Mouse (Mus musculus) stomach, embryonic 14.5 days (tissue): ENCODE results near the gene Tgm6. TPM values are rescaled to one million over a fixed set of nuclear protein-coding genes. Genes with fewer than 3 reads are reported as not detected.

Source experiments
- ATAC-seq: fragments of 200-750 bp; cut with Nextera tagmentation; 2 replicates; pipeline ENCODE4 v1.8.0; 2017; ENCODE audit warnings: low read depth, moderate TSS enrichment; ENCODE audit not compliant: insufficient number of reproducible peaks, insufficient read depth, low FRiP score
- H3K27ac ChIP-seq: fragments of 300-500 bp; sonication (generic); 2 replicates; pipeline ENCODE4 v1.5.1; 2014; ENCODE audit warnings: mild to moderate bottlenecking, low read length, moderate library complexity, mixed read lengths
- H3K27me3 ChIP-seq: fragments of 300-500 bp; sonication (generic); 2 replicates; pipeline ENCODE4 v1.6.1; 2014; ENCODE audit warnings: low read length, control low read depth, mixed read lengths; ENCODE audit not compliant: control insufficient read depth, insufficient read depth
- H3K36me3 ChIP-seq: fragments of 300-500 bp; sonication (generic); 2 replicates; pipeline ENCODE4 v1.6.1; 2014; ENCODE audit warnings: mild to moderate bottlenecking, control low read depth, low read length, moderate library complexity, mixed read lengths; ENCODE audit not compliant: control insufficient read depth, insufficient read depth
- H3K4me1 ChIP-seq: fragments of 300-500 bp; sonication (generic); 2 replicates; pipeline ENCODE4 v1.6.1; 2014; ENCODE audit warnings: low read length, control low read depth, mixed read lengths; ENCODE audit not compliant: control insufficient read depth, insufficient read depth
- H3K4me2 ChIP-seq: fragments of 300-500 bp; sonication (generic); replicated peaks from 2 replicates; pipeline ENCODE4 v1.6.1; 2014; ENCODE audit warnings: low read depth, low read length, control low read depth
- H3K4me3 ChIP-seq: fragments of 300-500 bp; sonication (generic); 2 replicates; pipeline ENCODE4 v1.5.1; 2014; ENCODE audit warnings: low read depth, low read length, control low read depth
- H3K9ac ChIP-seq: fragments of 300-500 bp; sonication (generic); replicated peaks from 2 replicates; pipeline ENCODE4 v1.6.1; 2014; ENCODE audit warnings: low read depth, mild to moderate bottlenecking, control low read depth, low read length, moderate library complexity, mixed read lengths
- H3K9me3 ChIP-seq: fragments of 300-500 bp; sonication (generic); 2 replicates; pipeline ENCODE4 v1.6.1; 2016; ENCODE audit warnings: low read depth, low read length, control low read depth; ENCODE audit not compliant: control insufficient read depth
- WGBS: fragments of 180-500 bp; shearing (Covaris S2); extraction: QIAGEN DNeasy Blood & Tissue Kit; methylation state at CpG from one replicate; pipeline ENCODE4 v1.1.7; 2014; 5-methylcytosine and 5-hydroxymethylcytosine counted together
- polyA plus RNA-seq: library from polyadenylated mRNA; unstranded; fragments of >200 nt; fragmentation: Nextera tagmentation; extraction: Ambion mirVana; gene quantifications from 2 replicates; pipeline ENCODE4 v1.2.1, GENCODE M21; 2014

The Tgm6 gene
- polyA plus RNA-seq, 1 experiment from 2014 or later, result not detected

GRCm38 (mm10) chr2:130194894-130195293 lies 82.7 kb downstream of the Tgm6 start, which contains the start of gene Tmc2:
Gene Tmc2 (plus strand): TSS chr2:130195194.
- H3K27me3 ChIP-seq, result no peaks in the 10 kb centered on the region
- H3K4me1 ChIP-seq, result no peaks in the 10 kb centered on the region
- no peak within 1 kb of the TSS for H3K4me3 ChIP-seq
- no peak for ATAC-seq
- H3K4me2 ChIP-seq, result no peak within 1 kb of the TSS
- no peaks in the 10 kb centered on the region; the same call in 1 of the 2 replicates for H3K9me3 ChIP-seq
- H3K9ac ChIP-seq, result no peak within 1 kb of the TSS
- no peaks in the 10 kb centered on the region for H3K36me3 ChIP-seq
- WGBS, result 92% methylated on average over 16 of the region's 16 CpGs
- H3K27ac ChIP-seq, result no peak within 1 kb of the TSS

DNA sequence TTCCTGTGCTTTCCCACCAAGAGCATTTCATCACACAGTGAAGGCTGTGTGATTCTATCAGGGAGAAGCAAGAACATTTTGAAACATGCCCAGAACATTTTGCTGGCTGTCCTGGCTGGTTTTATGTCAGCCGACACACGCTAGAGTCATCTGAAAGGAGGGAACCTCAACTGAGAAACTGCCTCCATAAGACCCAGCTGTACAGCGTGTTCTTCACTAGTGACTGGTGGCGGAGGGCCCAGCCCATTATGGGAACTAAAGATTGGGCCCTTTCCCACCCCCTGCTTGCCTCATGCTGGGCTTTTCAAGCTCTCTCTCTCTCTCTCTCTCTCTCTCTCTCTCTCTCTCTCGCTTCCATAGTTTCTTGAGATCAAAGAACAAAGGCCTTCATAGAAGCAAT lies 88.7 kb downstream of the Tgm6 start:
- no peak overlapping the region for H3K27ac ChIP-seq

More for the DNA sequence above, 88.7 kb downstream of the Tgm6 start:
- Histone ChIP-seq H3K9me3 (no peaks in the 10 kb centered on the region; the same call in 1 of the 2 replicates), H3K4me3 (no peak overlapping the region), H3K4me1 (no peaks in the 10 kb centered on the region), H3K27me3 (no peaks in the 10 kb centered on the region), H3K36me3 (no peaks in the 10 kb centered on the region), H3K9ac (no peak overlapping the region), H3K4me2 (no peak overlapping the region)
- WGBS, result 83% methylated on average over 5 of the region's 5 CpGs
- ATAC-seq, result no peak

Other genes with a start within 250 kb of the Tgm6 start
- 0.14 and 0.27 TPM in 2 replicates for gene Tgm3, start 100.1 kb upstream of the Tgm6 start, polyA plus RNA-seq
- 596 and 613 TPM in 2 replicates for gene Snrpb, start 67.0 kb downstream of the Tgm6 start, polyA plus RNA-seq
- not detected in 2 replicates for gene Tmc2, start 82.8 kb downstream of the Tgm6 start, polyA plus RNA-seq
- 273 and 305 TPM in 2 replicates for gene Nop56, start 162.0 kb downstream of the Tgm6 start, polyA plus RNA-seq
- 165 and 169 TPM in 2 replicates for gene Idh3b, start 172.1 kb downstream of the Tgm6 start, polyA plus RNA-seq
- gene Ebf4, start 182.8 kb downstream of the Tgm6 start, polyA plus RNA-seq, result 3.7 and 4.7 TPM in 2 replicates